Mouse (Mus musculus): ENCODE measurements at regions not wholly inside any gene's neighbourhood (a gene's known extent, or its start where the extent isn't known, plus 50 kb on each side); places are given as distances from the start of the nearest gene placed in this dataset.
"Not testable (repeated sequence)": the region's sequence is repeated elsewhere in the genome, so short reads cannot be mapped to it uniquely, and the experiment has no call there.

DNA sequence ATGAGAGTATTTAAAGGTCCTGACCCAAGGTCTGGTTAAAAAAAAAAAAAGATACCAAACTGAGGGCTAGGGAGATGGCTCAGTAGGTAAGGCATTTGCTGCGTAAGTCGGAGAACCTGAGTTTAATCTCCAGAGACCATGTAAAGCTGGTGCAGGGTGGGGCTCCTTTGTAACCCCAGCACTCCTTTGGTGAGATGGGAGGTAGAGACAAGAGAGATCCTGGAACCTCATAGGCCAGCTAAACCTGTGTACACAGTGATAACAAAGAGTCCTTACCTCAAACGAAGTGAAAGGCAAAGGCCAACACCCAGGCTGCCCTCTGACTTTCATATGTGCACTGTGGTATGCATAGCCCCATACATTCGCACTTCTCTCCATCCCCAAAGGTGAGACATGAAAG, 175.0 kb downstream of the Nucb2 start:
- in situ Hi-C loops (cut with MboI, MseI), result no loop called here

DNA sequence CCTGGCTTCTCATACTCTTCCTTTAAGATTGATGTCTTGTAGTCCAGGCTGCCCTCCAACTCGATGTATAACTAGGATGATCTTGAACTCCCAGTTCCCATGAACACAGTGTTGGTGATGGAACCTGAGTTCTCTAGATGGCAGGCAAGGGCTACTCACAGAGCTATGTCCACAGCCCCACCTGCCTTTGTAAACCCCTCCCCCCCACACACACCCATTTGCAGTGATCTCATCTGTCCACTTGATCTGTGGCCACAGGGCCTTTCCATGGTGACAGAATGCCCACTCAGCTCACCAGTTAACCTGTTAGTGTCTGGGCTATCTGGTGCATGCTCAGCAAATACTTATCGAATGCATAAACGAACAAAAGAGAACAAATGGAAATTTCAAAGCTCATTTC, 176.4 kb downstream of the Nucb2 start:
- in situ Hi-C loops (cut with MboI, MseI), result no loop called here

DNA sequence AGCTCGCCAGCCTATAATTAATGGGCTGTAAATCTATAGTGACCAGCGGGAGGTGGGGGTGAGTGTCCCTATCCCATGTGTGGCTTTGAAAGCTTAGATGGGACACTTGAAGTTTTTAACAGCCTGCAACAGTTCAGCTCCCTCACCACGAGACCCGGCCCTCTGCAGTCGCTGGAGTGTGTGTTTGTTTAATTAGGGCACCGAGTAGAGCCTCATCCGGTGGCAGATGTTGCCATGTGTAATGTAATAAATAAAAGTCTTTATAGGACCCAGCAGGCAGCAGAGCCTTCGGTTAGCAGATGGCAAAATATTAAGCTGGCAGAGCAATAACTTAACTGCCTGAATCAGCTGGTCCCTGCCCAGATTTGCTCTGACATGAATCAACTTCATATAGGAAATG, 177.1 kb downstream of the Nucb2 start:
- in situ Hi-C loops (cut with MboI, MseI), result no loop called here

DNA sequence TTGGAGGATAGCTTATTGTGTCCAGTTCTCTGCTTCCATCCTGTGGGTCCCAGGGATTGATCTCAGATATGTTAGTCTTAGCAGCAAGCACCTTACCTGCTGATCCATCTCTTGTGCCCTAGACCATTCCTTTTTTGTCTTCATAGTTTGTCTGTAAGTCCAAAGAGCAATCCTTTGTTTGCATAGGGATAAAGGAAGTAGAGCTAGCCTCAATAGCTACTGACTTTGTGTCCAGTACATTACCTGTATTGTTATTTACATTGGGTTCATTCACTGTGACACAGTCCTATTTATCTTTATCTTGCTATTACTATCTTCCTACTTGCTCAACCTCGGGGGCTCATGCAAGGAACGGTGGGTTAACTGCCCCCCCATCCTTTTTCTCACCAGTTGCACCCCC, 196.2 kb downstream of the Nucb2 start:
- in situ Hi-C loops (cut with MboI, MseI), result no loop called here

DNA sequence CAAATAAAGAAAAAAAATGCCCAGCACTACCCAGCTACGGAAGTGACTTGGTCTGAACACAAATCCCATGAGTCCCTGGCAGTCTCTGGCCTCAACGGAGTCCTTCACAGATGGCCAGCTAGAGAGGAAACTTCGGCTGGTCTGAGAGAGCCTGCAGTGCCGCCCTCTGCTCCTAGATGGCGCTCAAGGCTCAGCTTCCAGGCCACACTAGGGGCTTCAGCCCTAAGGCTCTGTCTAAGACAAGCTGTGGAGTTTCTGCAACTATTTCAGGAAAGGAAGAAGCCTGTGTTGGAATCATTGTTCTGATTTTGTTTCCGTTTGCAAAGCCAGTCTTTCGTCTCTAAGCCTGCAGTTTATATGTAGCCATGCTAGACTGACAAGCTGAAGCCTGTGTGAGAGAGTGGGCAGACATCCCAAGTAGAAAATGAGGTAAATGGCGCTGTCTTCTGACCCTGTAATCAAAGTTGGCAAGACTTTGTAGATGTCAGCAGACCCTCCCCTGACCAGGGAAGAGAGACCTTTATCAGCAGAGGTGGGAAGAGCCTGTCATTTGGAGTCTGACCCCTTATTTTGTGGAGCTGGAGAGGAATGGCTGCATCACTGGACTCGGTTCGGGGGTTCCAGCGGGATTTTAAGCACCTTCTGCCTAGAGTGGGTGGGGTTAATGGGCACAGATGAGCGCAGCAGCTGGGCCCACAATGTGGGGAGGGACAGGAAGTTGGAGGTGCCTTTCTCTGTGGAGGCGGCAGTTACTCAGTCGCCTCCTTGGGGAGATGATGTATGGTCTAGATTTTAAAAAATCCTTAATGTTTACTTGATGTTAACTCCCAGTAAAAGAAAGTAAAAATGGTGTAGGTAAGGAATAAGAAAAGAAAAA, 197.5 kb downstream of the Nucb2 start:
- in situ Hi-C loops (cut with MboI, MseI), result no loop called here

DNA sequence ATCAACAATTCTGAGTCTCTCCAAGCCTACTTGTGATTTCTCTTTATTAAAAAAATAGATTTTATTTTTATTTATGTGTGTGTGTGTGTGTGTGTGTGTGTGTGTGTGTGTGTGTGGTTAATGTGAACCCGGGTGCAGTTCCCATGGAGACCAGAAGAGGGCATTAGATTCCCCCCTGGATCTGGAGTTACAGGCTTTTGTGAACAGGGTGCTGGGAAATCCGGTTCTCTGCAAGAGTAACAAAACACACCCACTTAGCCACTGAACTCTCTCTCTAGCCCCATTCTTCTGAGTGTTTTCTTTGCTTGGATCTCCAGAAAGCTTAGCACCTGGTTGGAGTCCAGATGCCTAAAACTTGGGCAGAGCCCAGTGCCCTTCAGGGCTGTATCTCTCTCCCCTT, 198.4 kb downstream of the Nucb2 start:
- in situ Hi-C loops (cut with MboI, MseI), result no loop called here

DNA sequence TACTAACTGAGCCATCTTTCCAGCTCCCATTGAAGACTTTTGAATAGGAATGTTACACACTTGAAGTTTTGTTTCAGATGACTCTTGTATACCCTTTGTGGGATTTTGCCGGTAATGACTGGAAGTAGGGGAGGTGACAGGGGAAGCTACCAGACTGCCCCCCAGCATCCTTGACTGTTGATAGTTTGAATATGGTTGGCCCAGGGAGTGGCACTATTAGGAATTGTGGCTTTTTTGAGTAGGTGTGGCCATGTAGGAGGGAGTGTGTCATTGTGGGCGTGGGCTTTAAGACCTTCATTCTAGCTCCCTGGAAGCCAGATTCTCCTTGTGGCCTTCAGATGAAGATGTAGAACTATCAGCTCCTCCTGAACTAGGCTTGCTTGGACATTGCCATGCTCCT, 207.4 kb downstream of the Nucb2 start:
- in situ Hi-C loops (cut with MboI, MseI), result no loop called here

DNA sequence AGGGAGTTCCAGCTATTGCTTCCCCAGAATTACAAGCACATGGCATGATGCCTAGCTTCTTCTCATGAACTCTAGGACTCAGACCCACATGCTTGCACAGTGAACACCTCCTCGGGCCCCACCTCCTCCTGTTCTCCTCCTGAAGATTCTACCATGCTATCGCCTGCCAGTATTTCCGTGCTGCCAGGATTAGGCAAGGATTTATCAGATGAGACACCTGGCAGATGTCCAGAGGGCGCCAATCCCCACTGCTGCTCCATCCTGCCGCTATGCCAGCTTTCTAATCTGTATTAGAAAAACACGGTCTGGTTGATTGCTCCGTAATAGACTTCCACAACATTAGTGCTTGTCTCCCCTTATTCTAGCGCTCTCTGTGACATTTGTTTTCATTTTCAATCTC, 209.0 kb downstream of the Nucb2 start:
- in situ Hi-C loops (cut with MboI, MseI), result no loop called here

DNA sequence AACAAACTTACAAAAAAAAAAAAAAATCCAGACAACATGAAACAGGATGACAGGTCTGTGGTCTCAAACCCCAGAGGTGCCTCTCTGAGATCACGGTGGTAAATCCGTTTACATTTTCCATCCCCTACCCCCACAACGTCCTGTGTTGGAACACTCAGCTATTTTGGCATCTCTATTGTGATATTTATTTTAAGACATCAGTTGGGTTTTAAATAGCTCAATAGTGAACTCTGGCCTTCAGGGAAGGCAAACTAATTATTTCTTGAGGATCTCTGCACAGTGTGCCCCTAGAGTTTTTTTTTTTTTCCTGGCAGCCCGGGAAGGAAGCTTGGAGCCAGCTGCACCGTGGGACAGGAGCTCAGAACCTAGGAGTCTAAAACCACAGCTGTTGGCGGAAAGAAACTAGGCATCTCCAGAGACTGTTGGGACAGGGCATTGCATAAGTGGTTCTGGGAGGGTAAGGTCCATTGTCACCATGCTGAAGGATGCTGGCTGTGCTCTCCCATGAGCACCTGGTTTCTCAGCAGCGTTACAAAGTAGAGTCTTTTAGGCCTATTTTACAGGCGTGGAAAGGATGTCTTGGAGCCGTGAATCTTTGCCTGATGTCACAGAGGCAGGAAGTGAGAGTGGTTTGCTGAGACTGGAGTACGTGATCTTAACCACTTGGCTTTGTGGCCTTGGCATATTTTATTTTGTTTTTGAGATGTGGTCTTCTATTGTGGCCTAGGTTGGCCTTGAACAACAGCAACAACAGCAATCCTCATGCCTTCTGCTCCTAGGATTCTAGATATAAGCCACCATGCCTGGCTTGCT, 211.3 kb downstream of the Nucb2 start:
- in situ Hi-C loops (cut with MboI, MseI), result no loop called here

DNA sequence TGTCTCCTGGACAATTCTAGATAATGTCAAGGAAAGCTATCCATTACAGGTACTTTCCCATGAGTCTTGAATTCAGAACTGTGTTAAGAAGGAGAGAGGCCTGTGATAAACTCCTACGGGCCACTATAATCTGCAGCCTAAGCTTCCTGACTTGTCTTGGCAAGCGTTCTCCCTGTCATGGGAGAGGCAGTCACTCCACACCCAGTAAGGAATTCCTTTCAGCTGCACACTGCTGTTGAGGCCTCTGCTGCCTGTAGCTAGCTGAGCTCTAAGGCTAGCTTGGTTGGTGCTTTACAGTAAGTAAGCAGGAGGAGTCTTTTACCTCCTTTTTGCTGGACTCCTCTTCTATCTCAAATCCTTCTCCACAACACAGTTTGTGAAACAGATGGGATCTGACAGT, 224.2 kb downstream of the Nucb2 start:
- in situ Hi-C loops (cut with MboI, MseI), result no loop called here

DNA sequence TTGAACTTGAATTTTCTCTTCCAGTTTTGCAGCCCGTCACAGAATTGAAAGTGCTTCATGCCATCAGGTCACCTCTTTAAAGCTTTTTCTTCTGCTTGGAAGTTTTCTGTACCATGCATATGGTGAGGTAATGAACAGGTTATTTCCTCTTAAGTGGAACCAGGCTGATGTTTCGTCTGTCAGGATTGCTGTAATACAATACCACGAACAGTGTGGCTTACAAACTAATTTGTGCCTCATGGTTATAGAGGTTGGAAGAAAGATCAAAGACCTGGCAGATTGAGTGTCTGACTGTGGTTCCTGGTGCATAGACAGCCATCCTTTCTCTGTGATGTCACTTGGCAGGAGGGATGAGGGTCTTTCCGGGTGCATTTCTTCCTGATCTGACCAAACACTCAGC, 225.6 kb downstream of the Nucb2 start:
- in situ Hi-C loops (cut with MboI, MseI), result no loop called here

DNA sequence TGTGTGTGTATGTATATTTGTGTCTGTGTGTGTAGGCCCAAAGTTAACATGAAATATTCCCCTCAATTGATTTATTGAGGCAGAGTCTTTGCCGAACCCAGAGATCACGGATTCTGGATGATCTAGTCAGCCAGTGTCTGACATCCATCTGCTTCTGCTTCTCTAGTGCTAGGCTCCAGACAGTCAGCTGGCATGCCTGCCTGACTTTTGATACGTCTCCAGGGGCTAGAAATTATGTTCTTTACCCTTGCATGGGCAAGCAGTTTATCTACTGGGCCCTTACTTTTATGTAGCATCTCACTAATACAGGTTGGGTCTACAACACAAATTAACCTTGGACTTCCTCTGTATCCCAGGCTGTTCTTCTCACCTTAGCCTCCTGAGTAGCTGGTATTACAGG, 231.5 kb downstream of the Nucb2 start:
- in situ Hi-C loops (cut with MboI, MseI), result no loop called here

DNA sequence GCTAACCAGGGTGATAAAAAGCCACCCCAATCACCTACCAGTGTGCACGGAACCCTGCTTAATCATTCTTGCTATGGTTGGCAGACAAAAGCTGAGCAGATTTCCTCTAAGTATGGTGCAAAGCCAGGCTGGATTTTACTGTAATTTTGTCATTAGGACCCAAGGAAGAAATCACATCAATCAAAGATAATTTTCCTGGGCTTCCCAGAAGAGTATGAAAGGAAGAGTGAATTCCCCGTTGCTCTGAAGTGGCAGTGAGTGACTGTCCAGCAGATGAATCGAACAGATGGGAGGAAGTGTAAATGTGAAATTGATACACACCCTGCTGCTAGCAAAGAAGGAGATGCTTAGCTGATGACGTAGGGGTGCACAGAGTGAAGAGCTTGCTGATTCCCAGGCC, 232.2 kb downstream of the Nucb2 start:
- in situ Hi-C loops (cut with MboI, MseI), result no loop called here

DNA sequence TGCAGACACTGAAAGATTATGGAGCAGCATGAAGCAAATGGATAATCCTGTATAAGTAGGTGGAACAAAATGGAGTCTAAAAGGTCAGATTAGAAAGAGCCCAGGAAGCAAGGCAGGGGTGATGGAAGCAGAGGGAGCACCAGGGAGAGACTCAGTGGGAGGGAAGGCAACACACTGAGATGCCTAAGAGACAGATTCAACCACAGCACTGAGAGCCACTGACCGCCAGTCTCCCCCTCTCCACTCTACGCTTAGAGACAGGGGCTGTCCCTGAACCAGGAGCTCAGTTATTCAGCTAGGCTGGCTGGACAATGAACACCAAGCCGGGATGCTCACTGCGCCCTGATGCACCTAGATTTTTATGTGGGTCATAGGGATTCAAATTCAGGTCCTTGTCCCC, 233.8 kb downstream of the Nucb2 start:
- in situ Hi-C loops (cut with MboI, MseI), result no loop called here

DNA sequence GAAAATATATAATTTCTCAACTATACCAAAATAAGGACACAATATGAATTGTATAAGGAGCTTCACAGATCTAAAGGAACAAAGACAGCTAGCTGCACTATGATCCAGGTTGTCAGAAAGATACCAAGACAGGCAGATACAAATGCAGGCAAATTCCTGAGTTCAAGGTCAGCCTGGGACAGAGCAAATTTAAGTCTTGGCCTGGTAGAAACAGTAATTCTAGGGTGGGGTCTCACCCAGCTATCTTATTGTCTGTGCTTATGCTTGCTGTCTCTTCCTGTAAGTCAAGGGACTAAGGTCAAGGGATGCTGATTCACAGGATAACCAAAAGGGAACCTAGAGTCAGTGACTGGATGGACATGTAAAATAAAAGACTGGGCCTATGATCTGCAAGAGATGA, 250.4 kb downstream of the Nucb2 start:
- in situ Hi-C loops (cut with MboI, MseI), result no loop called here

DNA sequence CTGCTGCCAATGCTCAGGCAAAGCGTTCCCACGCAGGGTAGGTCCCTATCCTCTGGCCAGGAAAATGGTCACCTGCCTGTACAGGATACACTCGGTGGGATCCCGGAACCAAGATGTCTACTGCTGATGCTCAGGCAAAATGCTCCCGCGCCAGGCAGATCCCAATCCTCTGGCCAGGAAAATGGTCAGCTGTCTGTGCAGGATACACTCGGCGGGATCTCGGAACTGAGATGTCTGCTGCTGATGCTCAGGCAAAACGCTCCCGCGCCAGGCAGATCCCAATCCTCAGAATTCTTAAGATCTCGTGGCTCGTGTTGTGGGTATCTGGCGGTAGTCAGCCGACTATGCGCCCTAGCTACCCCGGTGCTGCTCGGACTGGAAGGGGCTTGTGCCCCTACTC, 288.0 kb downstream of the Nucb2 start:
- in situ Hi-C loops (cut with MboI, MseI), result not testable (repeated sequence)

DNA sequence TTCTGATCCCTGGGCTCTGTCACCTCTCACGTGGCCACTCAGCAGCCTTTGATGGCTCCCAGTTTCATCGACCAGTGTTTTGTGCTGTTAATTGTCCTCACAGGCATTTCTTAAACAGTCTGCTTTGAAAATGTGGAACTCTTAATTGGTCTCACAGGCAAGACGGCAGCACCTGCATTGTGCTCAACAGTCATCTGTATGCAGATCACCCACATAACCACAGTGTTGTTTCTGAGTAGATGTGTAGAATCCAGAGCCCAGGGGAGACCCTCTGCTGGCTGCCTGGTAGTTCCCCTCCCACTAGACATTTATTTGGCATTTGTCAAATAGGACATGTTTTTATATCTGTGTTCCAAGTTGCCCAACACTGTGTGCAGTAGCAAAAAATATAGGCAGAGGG, 304.3 kb downstream of the Nucb2 start:
- in situ Hi-C loops (cut with MboI, MseI), result no loop called here

DNA sequence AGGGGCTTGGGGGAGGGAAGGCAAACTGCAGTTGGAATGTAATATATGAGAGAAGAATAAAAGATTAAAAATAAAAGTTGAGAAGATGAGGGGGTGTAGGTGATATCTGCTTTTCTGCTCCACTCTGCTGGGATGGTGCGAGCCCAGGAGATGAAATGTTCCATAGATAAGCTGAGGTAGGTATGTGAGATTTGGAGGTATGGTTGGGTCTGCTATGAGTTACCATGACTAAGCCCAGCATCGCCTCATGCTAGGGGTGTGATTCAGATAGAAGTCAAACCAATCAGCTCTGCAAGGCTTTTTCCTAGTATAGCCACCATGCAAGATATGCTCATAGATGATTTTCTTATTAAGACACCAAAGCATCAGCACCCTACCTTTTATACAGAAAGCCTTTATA, 312.3 kb downstream of the Nucb2 start:
- in situ Hi-C loops (cut with MboI, MseI), result no loop called here

DNA sequence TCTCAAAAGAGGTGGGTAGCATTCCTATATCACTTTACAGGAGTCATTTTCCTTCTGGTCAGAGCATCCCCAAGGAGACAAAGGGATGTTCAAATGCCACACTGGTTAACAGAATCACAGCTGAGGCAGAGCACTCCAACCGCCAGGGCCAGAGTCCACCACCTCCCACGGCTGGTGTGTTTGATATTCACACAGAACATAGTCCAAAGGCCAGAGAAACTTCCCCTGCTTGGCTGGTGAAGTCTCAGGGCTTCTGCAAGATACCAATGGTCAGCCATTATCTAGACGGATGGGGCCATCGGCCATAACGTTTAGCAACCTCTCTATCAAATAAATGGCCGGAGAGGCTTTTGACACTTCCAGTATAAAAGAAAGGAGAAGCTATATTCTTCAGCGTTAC, 313.8 kb downstream of the Nucb2 start:
- in situ Hi-C loops (cut with MboI, MseI), result no loop called here

DNA sequence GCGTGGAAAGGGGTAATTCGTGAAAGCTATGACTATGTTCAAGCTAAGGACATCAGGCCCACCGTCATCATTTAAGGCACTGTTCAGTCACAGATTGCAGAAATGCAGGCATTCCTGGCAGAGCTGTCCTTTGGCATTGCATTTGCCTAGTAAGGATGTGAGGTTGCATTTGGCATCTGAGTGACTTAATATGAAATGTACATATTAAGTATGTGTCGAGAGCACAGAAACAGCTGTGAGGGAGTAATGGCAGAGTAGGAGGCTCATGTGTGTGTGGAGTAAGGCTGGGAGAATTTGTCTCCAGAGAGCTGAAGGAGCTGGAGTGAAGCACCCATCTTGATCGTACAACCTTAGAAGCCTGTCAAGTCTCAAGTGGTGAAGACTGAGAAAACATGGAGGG, 316.4 kb downstream of the Nucb2 start:
- in situ Hi-C loops (cut with MboI, MseI), result no loop called here

DNA sequence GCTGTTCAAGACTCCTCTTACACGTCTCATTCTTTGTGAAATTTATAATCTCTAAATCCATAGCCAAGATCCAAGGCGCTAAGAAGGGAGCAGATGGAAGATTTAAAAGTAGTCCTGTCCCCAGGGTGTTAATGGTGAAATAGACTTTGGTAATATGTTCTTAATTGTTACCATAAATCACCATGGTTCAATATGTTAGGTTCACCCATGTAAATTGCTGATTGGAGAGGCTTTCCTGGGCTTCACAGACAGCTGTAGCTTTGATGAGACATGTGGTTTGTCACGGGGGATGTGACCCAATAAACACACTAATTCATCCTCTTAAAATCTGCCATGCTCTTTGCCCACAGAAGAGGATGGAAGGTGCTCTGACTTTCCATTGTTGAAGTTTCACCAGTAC, 338.7 kb downstream of the Nucb2 start:
- in situ Hi-C loops (cut with MboI, MseI), result loop anchor here (25.0 kb wide), 1 partner anchor 1494 kb away; no protein-coding TSS in a partner anchor

DNA sequence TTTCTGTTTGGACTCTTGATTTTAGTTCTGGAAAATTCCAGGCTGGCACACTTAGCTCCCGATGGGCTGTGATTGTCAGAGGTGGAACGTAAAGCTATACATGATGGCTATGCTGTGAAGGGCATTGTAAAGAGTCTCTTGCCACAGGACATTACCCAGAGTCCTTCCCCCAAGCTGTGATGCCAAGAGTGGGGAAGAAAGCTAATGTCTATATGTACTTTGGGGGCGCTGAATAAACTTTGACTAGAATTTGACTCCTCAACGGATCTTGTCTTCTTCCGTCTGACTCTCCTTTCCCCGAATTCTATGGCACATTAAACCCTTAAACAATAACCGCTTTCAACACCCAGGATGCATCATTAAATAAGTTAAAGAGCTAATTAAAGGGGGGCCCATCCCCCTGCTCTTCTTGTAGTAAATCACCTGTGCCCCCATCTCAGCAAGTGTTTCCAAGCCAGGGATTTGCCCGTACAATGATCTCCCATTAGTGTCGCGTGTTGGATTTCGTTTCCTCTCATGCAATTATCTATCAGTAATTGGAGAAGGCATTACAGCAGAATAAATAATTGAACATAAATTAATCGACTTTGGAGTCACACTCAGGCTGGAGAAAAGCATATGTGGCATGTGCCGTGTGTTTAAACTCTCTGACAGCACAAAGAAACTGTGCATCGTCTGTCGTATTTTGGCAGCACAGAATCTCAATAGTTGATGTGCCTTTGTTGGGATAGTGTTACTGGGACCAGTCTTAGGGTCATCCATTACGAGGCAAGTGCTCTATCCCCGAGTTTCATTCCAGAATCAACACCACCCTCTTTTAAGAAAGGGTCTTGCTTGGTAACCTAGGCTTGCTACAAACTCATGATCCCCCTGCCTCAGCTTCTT, 343.9 kb downstream of the Nucb2 start:
- in situ Hi-C loops (cut with MboI, MseI), result loop anchor here (25.0 kb wide), 1 partner anchor 1489 kb away; no protein-coding TSS in a partner anchor
